Mouse (Mus musculus): ENCODE measurements around the gene Cenpf.

GRCm38 (mm10) chr1:189611775-189612174, 76.1 kb downstream of the Cenpf start:
- TF ChIP-seq CTCF (IDR thresholded peaks at IDR 0.05; ENCODE audit: control insufficient read depth, insufficient read depth, insufficient replicate concordance, low read depth, low read length) (no peak), POLR2A (IDR thresholded peaks at IDR 0.05; ENCODE audit: control insufficient read depth, low read depth, low read length) (no peak)

Data from testis, adult 2 months (tissue).